Mouse (Mus musculus) mouse embryonic stem cell (cell line): ENCODE results near the gene Daam2.

Experiments
- in situ Hi-C, 2 experiments: fragments of 300-500 bp; cut with MboI; formaldehyde crosslinking; loops; 1 replicate in 1 of 2; 3 replicates in 1 of 2; pipeline ENCODE4 v1.14.3; 2019 to 2020; ENCODE audit warnings: low sequenced_read_pairs in 2 of 2, low pct_unique_long_range_greater_than_20kb in 1 of 2, mixed read lengths in 1 of 2; ENCODE audit not compliant: unreplicated experiment in 1 of 2

The Daam2 gene

GRCm38 (mm10) chr17:49422286-49423066 lies 141.7 kb downstream of the Daam2 start:
- in situ Hi-C loops: no loop called here

GRCm38 (mm10) chr17:49419813-49420212 lies 144.3 kb downstream of the Daam2 start:
- in situ Hi-C loops: no loop called here

DNA sequence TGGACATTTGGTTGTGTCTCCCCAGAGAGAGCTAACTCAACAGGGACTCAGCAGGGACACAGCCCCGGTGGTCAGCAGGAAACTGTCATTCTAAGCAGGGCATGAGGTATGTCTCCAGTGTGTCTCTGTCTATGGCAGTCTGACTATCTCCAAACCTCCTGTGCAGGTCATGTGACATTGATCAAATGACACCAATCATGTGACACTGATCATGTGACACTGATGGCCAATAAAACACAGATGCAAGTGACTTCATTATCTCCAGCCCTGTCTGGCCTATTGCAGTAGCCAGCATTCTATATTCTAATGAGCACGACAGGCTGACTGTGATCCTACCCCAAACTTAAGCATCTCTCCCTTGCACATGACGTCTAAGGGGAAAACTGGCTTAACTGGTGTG lies 147.9 kb downstream of the Daam2 start:
- in situ Hi-C loops: no loop called here

DNA sequence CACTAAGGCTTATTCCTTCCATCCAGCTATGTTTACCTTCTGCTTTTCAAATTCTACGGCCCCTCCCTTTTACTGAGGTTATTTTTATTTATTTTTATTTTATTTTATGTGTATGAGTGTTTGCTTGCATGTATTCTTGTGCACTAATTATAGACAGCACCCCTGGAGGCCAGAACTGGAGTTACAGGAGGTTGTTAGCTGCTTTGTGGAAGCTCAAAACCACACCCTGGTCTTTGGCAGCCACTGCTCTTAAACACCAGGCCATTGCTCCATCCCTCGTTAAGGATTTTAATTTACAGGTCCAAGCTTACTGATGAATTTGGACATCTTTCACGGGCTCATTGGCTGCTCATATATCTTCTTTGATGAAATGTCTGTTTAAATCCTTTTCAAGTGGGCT lies 150.6 kb downstream of the Daam2 start:
- in situ Hi-C loops: no loop called here

GRCm38 (mm10) chr17:49412974-49413373 lies 151.2 kb downstream of the Daam2 start:
- in situ Hi-C loops: no loop called here
